ENCODE assay signal across 7 mouse cellular contexts in genomic region chr5:108668977-108669936, GRCm38 (mm10). TPM values are rescaled to one million over a fixed set of nuclear protein-coding genes. Genes with fewer than 3 reads are reported as not detected.
A peak's percentile ranks its signal among the peaks of the same experiment; 100 is the strongest.
DNase-seq lines count a peak whose midpoint lies in the region; ATAC-seq lines count a peak whose summit lies in the region.

TSS of gene Dgkq (minus strand) at chr5:108669672.

- H3K4me2 ChIP-seq in embryonic facial prominence, embryonic 11.5 days (ENCODE audit: low read depth, low read length) = peak within 1 kb of the TSS; percentile 82
- peak within 1 kb of the TSS; percentile 66 for H3K4me2 ChIP-seq in midbrain, embryonic 13.5 days (replicated peaks)

- H3K9ac ChIP-seq in embryonic facial prominence, embryonic 11.5 days (replicated peaks; ENCODE audit: low read length) = peak within 1 kb of the TSS; percentile 83
- peak within 1 kb of the TSS; percentile 77 for H3K9ac ChIP-seq in midbrain, embryonic 13.5 days (replicated peaks)

- DNase-seq in adrenal gland, postnatal 14 days = peak; percentile 92
- peak; percentile 79 for DNase-seq in embryonic facial prominence, embryonic 11.5 days (ENCODE audit: low spot score)
- peak; percentile 92 for DNase-seq in kidney, adult 11 months
- DNase-seq in limb, embryonic 10.5 days (ENCODE audit: low spot score) = peak; percentile 90
- peak; percentile 84 to 87 for DNase-seq in spleen, adult 18-20 months

- H3K27me3 ChIP-seq in embryonic facial prominence, embryonic 11.5 days (ENCODE audit: control insufficient read depth, insufficient read depth, low read length) = no peaks in the 10 kb centered on the region
- H3K27me3 ChIP-seq in limb, embryonic 10.5 days (ENCODE audit: low read depth, poor library complexity, severe bottlenecking) = 0 out of 2 replicates have a peak, but pooled peaks cover 8% of the 10 kb centered on the region
- H3K27me3 ChIP-seq in midbrain, embryonic 13.5 days = no peaks in the 10 kb centered on the region

- no peaks in the 10 kb centered on the region; the same call in 1 of the 2 replicates for H3K4me1 ChIP-seq in embryonic facial prominence, embryonic 11.5 days (ENCODE audit: control insufficient read depth, insufficient read depth, low read length)
- H3K4me1 ChIP-seq in limb, embryonic 10.5 days = peaks cover 16% of the 10 kb centered on the region
- H3K4me1 ChIP-seq in midbrain, embryonic 13.5 days (replicated peaks) = peaks cover 22% of the 10 kb centered on the region

- H3K9me3 ChIP-seq in embryonic facial prominence, embryonic 11.5 days (replicated peaks; ENCODE audit: control insufficient read depth, low read length) = no peaks in the 10 kb centered on the region
- H3K9me3 ChIP-seq in limb, embryonic 10.5 days (replicated peaks) = no peaks in the 10 kb centered on the region
- no peaks in the 10 kb centered on the region for H3K9me3 ChIP-seq in midbrain, embryonic 13.5 days

- peak within 1 kb of the TSS; percentile 49 for H3K4me3 ChIP-seq in embryonic facial prominence, embryonic 11.5 days (ENCODE audit: low read depth, low read length)
- peak within 1 kb of the TSS; percentile 65 for H3K4me3 ChIP-seq in limb, embryonic 10.5 days
- peak within 1 kb of the TSS; percentile 51 for H3K4me3 ChIP-seq in midbrain, embryonic 13.5 days (replicated peaks)

- no peaks in the 10 kb centered on the region for H3K36me3 ChIP-seq in embryonic facial prominence, embryonic 11.5 days (replicated peaks; ENCODE audit: control insufficient read depth, insufficient read depth, low read depth, low read length)
- peaks cover 24% of the 10 kb centered on the region for H3K36me3 ChIP-seq in limb, embryonic 10.5 days
- H3K36me3 ChIP-seq in midbrain, embryonic 13.5 days = peaks cover 29% of the 10 kb centered on the region

- peak; percentile 70 for ATAC-seq in embryonic facial prominence, embryonic 11.5 days (replicated peaks; ENCODE audit: insufficient number of reproducible peaks, low FRiP score, low TSS enrichment, low read depth)
- peak; percentile 80 for ATAC-seq in granulocyte monocyte progenitor cell, adult 5-6 weeks (replicated peaks; ENCODE audit: poor library complexity, severe bottlenecking)
- ATAC-seq in midbrain, embryonic 13.5 days = peak; percentile 81

- WGBS in embryonic facial prominence, embryonic 11.5 days = 6% methylated on average over 43 of the region's 43 CpGs
- 7% methylated on average over 43 of the region's 43 CpGs for WGBS in limb, embryonic 10.5 days
- WGBS in midbrain, embryonic 13.5 days = 7% methylated on average over 43 of the region's 43 CpGs

- peak within 1 kb of the TSS; percentile 43 for H3K27ac ChIP-seq in embryonic facial prominence, embryonic 11.5 days (replicated peaks; ENCODE audit: low read depth, low read length)
- H3K27ac ChIP-seq in limb, embryonic 10.5 days = peak within 1 kb of the TSS; percentile 92
- H3K27ac ChIP-seq in midbrain, embryonic 13.5 days = peak within 1 kb of the TSS; percentile 85

RNA-seq across cellular contexts. Expression of gene Dgkq, which starts in this region (rescaled TPM):
- total RNA-seq in adrenal gland, postnatal 14 days (2021) = 15.2 and 24.1 TPM in 2 replicates
- polyA plus RNA-seq in embryonic facial prominence, embryonic 11.5 days (2014; fragmentation: Nextera tagmentation; extraction: Ambion mirVana) = 7.1 and 7.4 TPM in 2 replicates
- total RNA-seq in granulocyte monocyte progenitor cell, adult 5-6 weeks (2014; fragmentation: Nextera tagmentation) = 9.3 and 9.5 TPM in 2 replicates
- total RNA-seq in granulocyte monocyte progenitor cell, adult 5-6 weeks (2017) = 8.3 and 9.1 TPM in 2 replicates
- polyA plus RNA-seq in limb, embryonic 10.5 days (2016; fragmentation: Nextera tagmentation; extraction: Ambion mirVana) = 10.6 and 13.4 TPM in 2 replicates
- 23.7 and 26.6 TPM in 2 replicates for polyA plus RNA-seq in midbrain, embryonic 13.5 days (2015; fragmentation: Nextera tagmentation; extraction: Ambion mirVana)

Comparison
In these comparisons a context has a peak if more than half of its experiments do, and no peak if none do; other contexts are left out.
1. Peak in every context shown above with its lines: DNase-seq, ATAC-seq, H3K4me3 ChIP-seq and H3K27ac ChIP-seq.